Mouse (Mus musculus): ENCODE results near the gene Dip2a.

Dip2a gene

GRCm38 (mm10) chr10:76344711-76345539 lies at the start of gene Dip2a:
Dip2a (minus strand) TSS chr10:76345291.
- in situ Hi-C loops (cut with MboI, MseI): no loop called here

- in situ Hi-C loops (cut with MboI, MseI): no loop called here
These were observed 47.5 kb upstream of the Dip2a start for GRCm38 (mm10) chr10:76392596-76392995.

DNA sequence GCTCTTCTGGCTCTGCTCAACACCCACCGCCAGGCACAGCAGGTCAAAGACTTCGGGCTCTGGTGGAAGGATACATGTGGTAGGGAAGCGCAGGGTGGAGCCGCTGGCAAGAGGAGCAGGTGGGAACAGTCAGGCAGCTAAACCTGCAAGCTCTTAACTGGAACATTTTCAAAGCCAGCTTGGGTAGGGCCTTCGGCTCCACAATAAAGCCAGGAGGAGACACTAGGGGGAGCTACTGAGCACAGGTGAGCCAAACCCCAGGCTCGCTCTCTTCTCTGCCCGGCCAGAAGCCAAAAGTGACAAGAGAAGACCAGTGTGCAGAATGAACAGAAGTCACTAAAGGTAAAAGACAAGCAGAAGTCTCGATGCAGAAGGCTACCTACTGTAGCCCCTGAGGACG lies 46.7 kb upstream of the Dip2a start:
- in situ Hi-C loops (cut with MboI, MseI): no loop called here

DNA sequence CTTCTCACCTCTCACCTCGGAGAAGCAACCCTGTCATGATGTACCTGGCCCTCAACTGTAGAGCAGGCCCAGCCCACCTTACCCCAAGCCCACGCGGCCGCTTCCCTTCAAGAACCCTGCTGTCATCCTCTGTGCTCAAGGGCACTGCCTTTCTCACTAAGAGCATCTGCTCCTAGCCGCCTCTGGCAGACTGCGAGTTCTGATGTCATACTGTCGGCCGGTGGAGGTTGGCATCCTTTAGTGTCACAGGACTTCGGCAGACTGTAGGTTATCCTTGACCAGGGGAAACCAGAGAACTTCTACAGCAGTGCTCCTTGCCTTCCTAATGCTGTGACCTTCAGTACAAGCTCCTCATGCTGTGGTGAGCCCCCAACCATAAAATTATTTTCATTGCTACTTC lies 46.1 kb upstream of the Dip2a start:
- in situ Hi-C loops (cut with MboI, MseI): no loop called here

GRCm38 (mm10) chr10:76374981-76375380 lies 29.9 kb upstream of the Dip2a start:
- in situ Hi-C loops (cut with MboI, MseI): no loop called here

GRCm38 (mm10) chr10:76371736-76372135 lies 26.6 kb upstream of the Dip2a start:
- in situ Hi-C loops (cut with MboI, MseI): no loop called here

- in situ Hi-C loops (cut with MboI, MseI): no loop called here
These were observed 23.7 kb upstream of the Dip2a start for GRCm38 (mm10) chr10:76368766-76369165.

- in situ Hi-C loops (cut with MboI, MseI): no loop called here
These were observed 18.1 kb upstream of the Dip2a start for GRCm38 (mm10) chr10:76363233-76363632.

DNA sequence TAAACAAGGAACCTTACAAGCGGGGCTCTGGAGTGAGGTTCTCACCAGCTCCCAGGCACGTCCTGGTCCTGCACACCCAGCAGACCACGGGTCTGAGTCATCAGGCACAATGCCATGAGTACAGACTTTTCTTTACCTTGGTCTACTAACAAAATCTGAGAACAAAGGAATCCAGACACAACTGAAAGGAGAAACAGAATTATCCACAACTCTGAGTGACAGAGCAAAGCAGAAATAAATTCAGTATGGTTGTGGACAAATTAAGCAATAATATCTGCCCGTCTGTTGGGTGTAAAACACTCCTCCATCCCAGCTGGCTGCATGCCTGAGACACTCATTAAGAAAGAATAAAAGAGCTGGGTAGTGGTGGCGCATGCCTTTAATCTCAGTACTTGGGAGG lies 13.4 kb upstream of the Dip2a start:
- in situ Hi-C loops (cut with MboI, MseI): no loop called here

GRCm38 (mm10) chr10:76357286-76357875 lies 12.3 kb upstream of the Dip2a start:
- in situ Hi-C loops (cut with MboI, MseI): no loop called here

DNA sequence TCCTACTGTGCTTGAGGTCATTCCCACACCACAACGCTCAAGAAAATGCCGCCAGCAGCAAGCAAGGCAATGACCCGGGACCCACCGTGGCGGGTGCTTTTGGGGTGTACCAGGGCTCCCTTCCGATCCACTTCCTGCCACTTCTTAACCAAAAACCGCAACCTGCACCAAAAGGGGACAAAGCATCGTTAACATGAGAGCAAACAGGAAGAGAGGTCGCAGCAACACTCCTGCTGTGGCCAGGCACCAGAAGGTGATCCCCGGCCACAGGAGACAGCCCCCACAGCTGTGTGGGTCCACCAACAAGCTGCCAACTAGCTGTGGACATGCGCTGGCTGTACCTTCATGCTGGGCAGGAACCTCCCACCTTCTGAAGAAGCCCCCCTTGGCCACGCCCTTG lies 9.9 kb upstream of the Dip2a start:
- in situ Hi-C loops (cut with MboI, MseI): no loop called here

GRCm38 (mm10) chr10:76353986-76354385 lies 8.9 kb upstream of the Dip2a start:
- in situ Hi-C loops (cut with MboI, MseI): no loop called here

DNA sequence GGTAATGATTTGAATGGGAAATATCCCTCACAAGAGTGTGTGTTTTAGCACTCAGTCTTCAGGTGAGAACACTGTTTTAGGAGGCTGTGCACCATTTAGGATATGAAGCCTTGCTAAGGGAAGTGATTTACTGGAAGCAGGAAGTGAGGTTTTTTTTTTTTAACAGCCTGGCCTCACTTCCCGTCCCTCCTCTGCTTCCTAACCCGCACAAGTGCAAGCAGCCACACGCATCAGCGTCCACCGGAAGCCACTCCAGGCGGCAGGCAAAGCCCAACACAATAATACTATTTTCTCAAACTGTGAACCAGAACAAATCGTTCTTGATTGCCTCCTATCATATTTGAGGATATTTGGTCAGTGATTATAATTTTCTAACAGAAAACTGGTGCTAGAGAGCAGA lies 6.9 kb upstream of the Dip2a start:
- in situ Hi-C loops (cut with MboI, MseI): no loop called here

GRCm38 (mm10) chr10:76346589-76346988 lies 1.5 kb upstream of the Dip2a start:
- in situ Hi-C loops (cut with MboI, MseI): no loop called here

- in situ Hi-C loops (cut with MboI, MseI): no loop called here
These were observed 976 bp upstream of the Dip2a start for GRCm38 (mm10) chr10:76346043-76346491.

DNA sequence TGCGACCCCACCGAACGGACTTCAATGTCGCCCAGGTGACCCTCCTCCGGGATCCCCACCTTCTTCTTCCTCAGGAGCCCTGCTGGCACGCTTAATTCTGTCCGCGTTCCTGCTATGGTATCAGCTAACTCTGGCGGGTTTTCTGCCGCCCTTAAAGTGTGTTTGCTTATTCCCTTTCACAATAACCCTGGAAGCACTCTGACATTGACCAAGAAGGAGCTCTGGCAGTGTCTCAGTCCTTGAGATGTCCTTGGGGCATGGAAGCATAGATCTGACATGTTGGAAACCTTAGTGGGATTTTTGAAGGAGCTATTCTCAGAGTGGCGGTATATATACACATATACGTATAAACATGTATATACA lies 430 bp upstream of the Dip2a start:
- in situ Hi-C loops (cut with MboI, MseI): no loop called here

DNA sequence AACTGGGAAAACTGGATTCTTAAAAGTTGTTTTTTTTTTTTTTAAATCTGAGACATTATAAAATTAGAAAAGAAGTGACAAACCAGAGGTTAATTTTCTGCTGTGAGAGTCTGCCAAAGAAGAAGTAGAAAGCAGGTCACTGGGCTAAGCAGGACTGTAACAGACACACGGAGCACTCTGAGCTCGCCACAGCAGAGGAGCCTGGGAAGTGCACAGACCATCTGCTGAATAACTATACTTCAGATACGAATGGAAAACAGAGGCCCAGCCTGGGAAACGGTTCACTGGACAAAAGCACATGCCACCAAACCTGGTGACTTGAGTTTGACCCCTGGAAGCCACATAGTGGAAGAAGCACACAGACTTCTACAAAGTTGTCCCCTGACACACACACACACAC lies 10.7 kb downstream of the Dip2a start:
- in situ Hi-C loops (cut with MboI, MseI): no loop called here

- in situ Hi-C loops (cut with MboI, MseI): no loop called here
These were observed 13.1 kb downstream of the Dip2a start for GRCm38 (mm10) chr10:76332040-76332439.

GRCm38 (mm10) chr10:76329093-76329492 lies 16.0 kb downstream of the Dip2a start:
- in situ Hi-C loops (cut with MboI, MseI): no loop called here

- in situ Hi-C loops (cut with MboI, MseI): no loop called here
These were observed 16.5 kb downstream of the Dip2a start for GRCm38 (mm10) chr10:76328574-76328973.

DNA sequence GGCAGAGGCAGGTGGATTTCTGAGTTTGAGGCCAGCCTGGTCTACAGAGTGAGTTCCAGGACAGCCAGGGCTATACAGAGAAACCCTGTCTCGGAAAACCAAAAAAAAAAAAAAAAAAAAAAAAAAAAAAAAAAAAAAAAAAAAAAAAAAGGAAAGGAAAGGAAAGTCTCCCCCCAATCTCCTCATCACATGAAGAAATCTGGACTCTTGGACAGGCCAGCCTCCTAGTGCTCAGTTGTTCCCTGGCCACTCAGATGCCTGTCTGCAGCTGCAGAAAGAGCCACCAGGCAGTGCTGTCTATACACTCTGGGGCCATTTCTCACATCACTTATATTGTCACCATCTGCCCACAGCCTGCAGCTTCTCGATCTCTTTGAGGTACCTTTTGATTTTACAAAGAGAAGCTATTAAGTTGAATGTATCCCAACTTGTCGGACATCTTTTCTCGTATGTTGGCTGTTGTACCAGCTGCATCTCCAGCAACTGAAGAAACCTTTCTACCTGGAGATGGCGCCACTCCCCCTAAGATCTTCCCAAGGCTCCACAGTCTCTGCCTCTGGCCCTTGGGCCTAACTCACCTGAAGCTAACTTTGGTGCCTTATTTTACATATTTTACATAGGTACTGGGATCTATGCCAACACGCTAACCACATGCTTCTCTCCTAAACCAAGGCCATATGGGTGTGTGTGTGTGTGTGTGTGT lies 18.6 kb downstream of the Dip2a start:
- in situ Hi-C loops (cut with MboI, MseI): no loop called here

GRCm38 (mm10) chr10:76317623-76318022 lies 27.5 kb downstream of the Dip2a start:
- in situ Hi-C loops (cut with MboI, MseI): loop anchor here (10.0 kb wide), 1 partner anchor 1267 kb away; the partner anchor contains the start of gene Pttg1ip

DNA sequence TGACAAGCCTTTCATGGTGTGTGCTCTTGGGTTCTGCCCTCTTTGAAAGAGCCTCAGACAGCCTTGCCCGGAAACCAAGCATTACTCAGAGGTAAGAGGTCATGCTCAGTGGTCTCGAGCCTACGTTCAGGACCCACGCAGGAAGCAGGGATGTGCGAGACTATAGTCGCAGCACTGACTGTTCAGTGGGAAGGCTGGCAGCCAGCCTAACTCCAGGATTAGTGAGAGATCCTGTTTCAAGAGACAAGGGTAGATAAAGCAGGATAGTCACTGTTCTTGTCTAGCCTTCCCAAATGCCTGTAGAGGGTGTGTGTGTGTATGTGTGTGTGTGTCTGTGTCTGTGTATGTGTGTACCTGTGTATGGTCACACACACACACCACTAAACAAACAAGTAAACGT lies 28.9 kb downstream of the Dip2a start:
- in situ Hi-C loops (cut with MboI, MseI): loop anchor here (10.0 kb wide), 1 partner anchor 1269 kb away; the partner anchor contains the start of gene Pttg1ip

All from T-helper 2 cell (primary cell).